16 mouse cellular contexts compared by ENCODE assay signal in the genomic region with DNA sequence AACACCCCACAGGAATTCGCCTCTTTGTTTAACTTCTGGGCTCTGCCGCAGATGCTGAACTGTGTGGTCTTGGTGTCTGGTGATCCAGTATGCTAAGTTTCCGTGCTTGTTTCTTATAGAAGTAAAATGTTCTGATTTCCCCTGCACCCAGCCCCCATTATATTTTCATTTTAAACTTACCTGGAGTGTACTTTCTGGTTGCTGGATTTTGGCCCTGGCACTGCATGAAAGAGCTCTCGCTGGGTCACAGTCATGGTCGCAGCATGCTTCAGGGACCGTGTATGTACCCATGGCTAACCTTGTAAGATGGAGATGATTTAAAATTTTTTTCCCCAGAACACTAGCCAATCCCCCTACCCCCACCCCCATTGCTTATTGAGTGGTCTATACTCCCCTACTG. TPM values are rescaled to one million over a fixed set of nuclear protein-coding genes. Genes with fewer than 3 reads are reported as not detected.
DNase-seq lines count a peak whose midpoint lies in the region; ATAC-seq and TF ChIP-seq lines count a peak whose summit lies in the region.
"Had no signal": no experiment of that assay in that cellular context is flagged by ENCODE, and none has a peak within 500 bp of the region (broad histone marks: within the 10 kb centered on the region; RNA-seq: fewer than 3 reads in every experiment).

No protein-coding gene starts in this region.

- H3K36me3 ChIP-seq in intestine, embryonic 15.5 days, result no peaks in the 10 kb centered on the region
- H3K36me3 ChIP-seq in intestine, embryonic 16.5 days (ENCODE audit: control insufficient read depth, insufficient read depth, low read length), result no peaks in the 10 kb centered on the region
- no peaks in the 10 kb centered on the region for H3K36me3 ChIP-seq in lung, embryonic 14.5 days (ENCODE audit: insufficient read depth)
- no peaks in the 10 kb centered on the region for H3K36me3 ChIP-seq in lung, postnatal 0 days (ENCODE audit: insufficient read depth, low read length)
- H3K36me3 ChIP-seq in embryonic facial prominence, embryonic 14.5 days (ENCODE audit: control insufficient read depth, insufficient read depth, low read length), result no peaks in the 10 kb centered on the region
- H3K36me3 ChIP-seq in small intestine, adult 2 months (ENCODE audit: control insufficient read depth, insufficient read depth, low read length), result peaks cover 2% of the 10 kb centered on the region; the same call in 1 of the 2 replicates
- H3K36me3 ChIP-seq: liver, embryonic 15.5 days; midbrain, embryonic 15.5 days had no signal

- TF ChIP-seq CTCF in lung, embryonic 14.5 days (IDR thresholded peaks at IDR 0.05; ENCODE audit: low read depth), result no peak
- TF ChIP-seq CTCF in lung, postnatal 0 days (IDR thresholded peaks at IDR 0.05), result no peak
- TF ChIP-seq CTCF in small intestine, adult 2 months (IDR thresholded peaks at IDR 0.05; ENCODE audit: extremely low read depth, insufficient read length, insufficient replicate concordance, low read depth, low read length), result no peak

- peak overlapping the region; percentile 28; the same call in 1 of the 2 replicates for H3K4me2 ChIP-seq in intestine, embryonic 15.5 days (replicated peaks)
- H3K4me2 ChIP-seq in intestine, embryonic 16.5 days (ENCODE audit: low read depth, low read length), result no peak overlapping the region
- peak overlapping the region; percentile 38 for H3K4me2 ChIP-seq in lung, embryonic 14.5 days
- no peak overlapping the region for H3K4me2 ChIP-seq in lung, postnatal 0 days (replicated peaks; ENCODE audit: low read depth, low read length)
- peak overlapping the region; percentile 14; the same call in 1 of the 2 replicates for H3K4me2 ChIP-seq in embryonic facial prominence, embryonic 14.5 days (ENCODE audit: low read depth, low read length)
- H3K4me2 ChIP-seq: hindbrain, embryonic 14.5 days; liver, embryonic 15.5 days; midbrain, embryonic 15.5 days had no signal

- no peaks in the 10 kb centered on the region for H3K27me3 ChIP-seq in intestine, embryonic 15.5 days (replicated peaks)
- H3K27me3 ChIP-seq in intestine, embryonic 16.5 days (replicated peaks; ENCODE audit: control insufficient read depth, insufficient read depth, low read length), result no peaks in the 10 kb centered on the region
- H3K27me3 ChIP-seq in lung, embryonic 14.5 days (ENCODE audit: insufficient read depth, low read length), result no peaks in the 10 kb centered on the region
- no peaks in the 10 kb centered on the region for H3K27me3 ChIP-seq in lung, postnatal 0 days (replicated peaks; ENCODE audit: insufficient read depth, low read length)
- peaks cover 9% of the 10 kb centered on the region; the same call in 1 of the 2 replicates for H3K27me3 ChIP-seq in embryonic facial prominence, embryonic 14.5 days (replicated peaks; ENCODE audit: control insufficient read depth, insufficient read depth, low read length)
- no peaks in the 10 kb centered on the region for H3K27me3 ChIP-seq in small intestine, adult 2 months (ENCODE audit: control insufficient read depth, insufficient read depth, low read length)

- no peak for ATAC-seq in intestine, embryonic 15.5 days
- no peak for ATAC-seq in intestine, embryonic 16.5 days
- no peak for ATAC-seq in lung, embryonic 14.5 days (ENCODE audit: insufficient read depth)
- ATAC-seq in lung, postnatal 0 days, result no peak
- peak; percentile 18; the same call in 1 of the 2 replicates for ATAC-seq in embryonic facial prominence, embryonic 14.5 days (ENCODE audit: low read depth)
- ATAC-seq: forebrain, embryonic 16.5 days; midbrain, embryonic 15.5 days had no signal

- peak; percentile 47 for DNase-seq in lung, embryonic 14.5 days
- DNase-seq in lung, postnatal 0 days (ENCODE audit: low spot score), result no peak
- no peak for DNase-seq in embryonic facial prominence, embryonic 14.5 days (ENCODE audit: low spot score)
- no peak for DNase-seq in layer of hippocampus, adult 11-12 months (ENCODE audit: low spot score)
- DNase-seq in embryo, embryonic 9.5 days (ENCODE audit: extremely low spot score), result no peak
- DNase-seq: adrenal gland, postnatal 14 days; cerebellum, adult 9-10 months; gastrocnemius, postnatal 10 days; thymus, postnatal 14 days had no signal

- H3K9ac ChIP-seq in intestine, embryonic 15.5 days, result no peak overlapping the region
- no peak overlapping the region for H3K9ac ChIP-seq in intestine, embryonic 16.5 days (ENCODE audit: low read depth, low read length)
- H3K9ac ChIP-seq in lung, embryonic 14.5 days, result no peak overlapping the region
- no peak overlapping the region for H3K9ac ChIP-seq in lung, postnatal 0 days (replicated peaks; ENCODE audit: low read depth)
- H3K9ac ChIP-seq in embryonic facial prominence, embryonic 14.5 days (ENCODE audit: low read depth, low read length), result no peak overlapping the region
- H3K9ac ChIP-seq: hindbrain, embryonic 14.5 days; liver, embryonic 15.5 days; midbrain, embryonic 15.5 days had no signal

- TF ChIP-seq POLR2A in small intestine, adult 2 months (IDR thresholded peaks at IDR 0.05; ENCODE audit: low read depth, low read length), result no peak

- no peaks in the 10 kb centered on the region for H3K9me3 ChIP-seq in intestine, embryonic 15.5 days
- H3K9me3 ChIP-seq in intestine, embryonic 16.5 days (ENCODE audit: control insufficient read depth, low read length), result no peaks in the 10 kb centered on the region
- H3K9me3 ChIP-seq in lung, embryonic 14.5 days (ENCODE audit: low read depth, low read length), result no peaks in the 10 kb centered on the region; the same call in 1 of the 2 replicates
- no peaks in the 10 kb centered on the region for H3K9me3 ChIP-seq in lung, postnatal 0 days (ENCODE audit: low read length)
- no peaks in the 10 kb centered on the region for H3K9me3 ChIP-seq in embryonic facial prominence, embryonic 14.5 days (ENCODE audit: control insufficient read depth, low read length)
- H3K9me3 ChIP-seq: liver, embryonic 15.5 days; midbrain, embryonic 15.5 days had no signal

- H3K4me3 ChIP-seq in intestine, embryonic 15.5 days (replicated peaks), result no peak overlapping the region
- H3K4me3 ChIP-seq in intestine, embryonic 16.5 days (ENCODE audit: low read length), result no peak overlapping the region
- H3K4me3 ChIP-seq in lung, embryonic 14.5 days (ENCODE audit: low read depth, low read length), result no peak overlapping the region
- no peak overlapping the region for H3K4me3 ChIP-seq in lung, postnatal 0 days (ENCODE audit: low read depth, low read length)
- H3K4me3 ChIP-seq in embryonic facial prominence, embryonic 14.5 days (ENCODE audit: low read depth, low read length), result no peak overlapping the region
- H3K4me3 ChIP-seq in small intestine, adult 2 months (ENCODE audit: low read depth, low read length), result 0 out of 2 replicates have a peak overlapping the region, but pooled peaks have one; percentile 5
- H3K4me3 ChIP-seq: liver, embryonic 15.5 days; midbrain, embryonic 15.5 days had no signal

- H3K4me1 ChIP-seq in intestine, embryonic 15.5 days (replicated peaks), result peaks cover 33% of the 10 kb centered on the region
- H3K4me1 ChIP-seq in intestine, embryonic 16.5 days (ENCODE audit: control insufficient read depth, insufficient read depth, low read length), result peaks cover 40% of the 10 kb centered on the region
- H3K4me1 ChIP-seq in lung, embryonic 14.5 days (ENCODE audit: insufficient read depth), result peaks cover 24% of the 10 kb centered on the region
- H3K4me1 ChIP-seq in lung, postnatal 0 days (ENCODE audit: insufficient read depth, low read depth, low read length), result peaks cover 4% of the 10 kb centered on the region; the same call in 1 of the 2 replicates
- peaks cover 25% of the 10 kb centered on the region for H3K4me1 ChIP-seq in embryonic facial prominence, embryonic 14.5 days (ENCODE audit: control insufficient read depth, insufficient read depth, low read length)
- peaks cover 15% of the 10 kb centered on the region for H3K4me1 ChIP-seq in small intestine, adult 2 months (ENCODE audit: control insufficient read depth, insufficient read depth, insufficient read length, low read length)

- H3K27ac ChIP-seq in intestine, embryonic 15.5 days, result 0 out of 2 replicates have a peak overlapping the region, but pooled peaks have one; percentile 22
- H3K27ac ChIP-seq in intestine, embryonic 16.5 days (ENCODE audit: low read length), result no peak overlapping the region
- peak overlapping the region; percentile 67; the same call in 1 of the 2 replicates for H3K27ac ChIP-seq in lung, embryonic 14.5 days (ENCODE audit: low read depth)
- H3K27ac ChIP-seq in lung, postnatal 0 days (ENCODE audit: low read length), result no peak overlapping the region
- peak overlapping the region; percentile 35; the same call in 1 of the 2 replicates for H3K27ac ChIP-seq in embryonic facial prominence, embryonic 14.5 days (replicated peaks; ENCODE audit: low read depth, low read length)
- H3K27ac ChIP-seq in small intestine, adult 2 months (ENCODE audit: insufficient read depth, low read depth, low read length), result no peak overlapping the region
- H3K27ac ChIP-seq: hindbrain, embryonic 14.5 days; liver, embryonic 15.5 days; midbrain, embryonic 15.5 days had no signal

- no peak for TF ChIP-seq EP300 in lung, postnatal 0 days (IDR thresholded peaks at IDR 0.05)

- 63% methylated on average over 6 of the region's 6 CpGs for WGBS in intestine, embryonic 15.5 days
- whole genome bisulfite sequencing in intestine, embryonic 16.5 days, result 68% methylated on average over 6 of the region's 6 CpGs
- WGBS in lung, embryonic 14.5 days, result 54% methylated on average over 6 of the region's 6 CpGs
- WGBS in lung, postnatal 0 days, result 56% methylated on average over 6 of the region's 6 CpGs
- 57% methylated on average over 6 of the region's 6 CpGs for WGBS in embryonic facial prominence, embryonic 14.5 days
- WGBS in small intestine, adult 2 months, result 86% methylated on average over 6 of the region's 6 CpGs

RNA-seq across cellular contexts. Expression of gene Plekhg3, which starts 11.2 kb away (rescaled TPM):
- 9.5 and 11.2 TPM in 2 replicates for polyA plus RNA-seq in intestine, embryonic 15.5 days (2015; fragmentation: Nextera tagmentation; extraction: Ambion mirVana)
- polyA plus RNA-seq in intestine, embryonic 16.5 days (2015; fragmentation: Nextera tagmentation; extraction: Ambion mirVana), result 8.8 and 9.3 TPM in 2 replicates
- polyA plus RNA-seq in lung, embryonic 14.5 days (2014; fragmentation: Nextera tagmentation; extraction: Ambion mirVana), result 9.0 and 9.7 TPM in 2 replicates
- 2.1 and 2.9 TPM in 2 replicates for polyA plus RNA-seq in lung, postnatal 0 days (2015; fragmentation: Nextera tagmentation; extraction: Ambion mirVana)
- polyA plus RNA-seq in embryonic facial prominence, embryonic 14.5 days (2014; fragmentation: Nextera tagmentation; extraction: Ambion mirVana), result 6.3 and 7.3 TPM in 2 replicates
- 12.3 and 16.9 TPM in 2 replicates for polyA plus RNA-seq in small intestine, adult 2 months (2012; rRNA removed)

Comparison
In these comparisons a context has a peak if more than half of its experiments do, and no peak if none do; other contexts are left out.
1. H3K27ac ChIP-seq: peak in intestine, embryonic 15.5 days (single experiment), lung, embryonic 14.5 days (single experiment) and embryonic facial prominence, embryonic 14.5 days (single experiment); none in intestine, embryonic 16.5 days (single experiment), lung, postnatal 0 days (single experiment) and small intestine, adult 2 months (single experiment).
2. H3K4me2 ChIP-seq: peak in intestine, embryonic 15.5 days (single experiment), lung, embryonic 14.5 days (single experiment) and embryonic facial prominence, embryonic 14.5 days (single experiment); none in intestine, embryonic 16.5 days (single experiment) and lung, postnatal 0 days (single experiment).